Mouse (Mus musculus) thymus, postnatal 36 days (tissue): ENCODE measurements around the gene Zfp131.
A peak's percentile ranks its signal among the peaks of the same experiment; 100 is the strongest.

Experiments used
- DNase-seq, 2 experiments: peaks; one replicate each; pipeline ENCODE4 v3.0.0; 2022; ENCODE audit warnings: mixed read lengths in 2 of 2

The Zfp131 gene

DNA sequence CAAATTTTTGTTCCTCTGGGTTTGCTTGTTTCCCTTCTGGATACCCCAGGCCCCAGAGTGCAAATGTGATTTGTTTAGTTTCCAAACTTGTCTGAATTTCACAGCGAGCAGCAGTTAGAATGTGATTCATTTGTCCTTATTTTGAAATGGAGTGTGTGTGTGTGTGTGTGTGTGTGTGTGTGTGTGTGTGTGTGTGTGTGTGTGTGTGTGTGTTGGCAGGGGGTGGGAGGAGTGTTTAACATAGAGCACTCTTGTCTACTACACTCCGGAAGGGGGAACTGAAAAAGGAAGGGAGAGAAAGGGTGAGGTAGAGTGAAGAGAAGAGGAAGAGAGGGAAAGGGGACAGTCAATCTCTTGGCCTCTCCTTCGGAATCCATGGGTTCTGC is 36.1 kb downstream of the Zfp131 start:
- DNase-seq = no peak

DNA sequence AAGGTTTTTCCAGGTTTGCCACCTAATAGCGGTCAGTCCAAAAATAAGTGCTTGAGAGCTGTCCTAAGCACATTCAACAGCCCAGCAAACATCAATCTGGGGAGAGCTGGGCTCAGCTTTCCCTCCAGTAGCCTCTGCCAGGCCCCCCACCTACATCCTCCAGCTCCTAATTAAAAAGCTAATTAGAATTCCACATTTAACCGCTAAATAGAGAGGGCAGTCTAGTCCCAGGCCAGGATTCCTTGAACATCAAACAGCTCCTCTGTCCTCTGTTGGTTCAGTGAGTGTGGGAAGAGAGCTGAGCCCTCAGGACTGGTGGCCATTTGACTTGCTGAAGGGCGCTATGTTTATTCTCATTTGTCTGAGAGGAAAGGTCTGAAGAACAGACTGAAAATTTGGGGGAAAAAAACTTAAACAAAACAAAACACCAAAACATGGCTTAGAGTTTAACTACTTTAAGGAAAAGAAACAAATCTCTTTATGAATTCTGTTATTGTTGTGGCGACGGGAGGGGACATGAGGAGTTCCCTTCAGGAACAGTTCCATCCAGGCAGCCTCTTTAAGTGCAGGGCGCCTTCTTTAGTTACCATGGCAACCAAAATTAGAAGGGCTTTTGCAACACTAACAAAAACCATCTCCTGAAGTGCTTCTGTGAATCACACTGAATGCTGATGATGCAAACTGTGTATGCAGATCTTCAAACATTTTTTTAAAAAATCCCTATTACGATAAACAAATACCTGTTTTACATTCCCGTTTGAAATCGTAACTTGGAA is 36.6 kb downstream of the Zfp131 start:
- DNase-seq = no peak

DNA sequence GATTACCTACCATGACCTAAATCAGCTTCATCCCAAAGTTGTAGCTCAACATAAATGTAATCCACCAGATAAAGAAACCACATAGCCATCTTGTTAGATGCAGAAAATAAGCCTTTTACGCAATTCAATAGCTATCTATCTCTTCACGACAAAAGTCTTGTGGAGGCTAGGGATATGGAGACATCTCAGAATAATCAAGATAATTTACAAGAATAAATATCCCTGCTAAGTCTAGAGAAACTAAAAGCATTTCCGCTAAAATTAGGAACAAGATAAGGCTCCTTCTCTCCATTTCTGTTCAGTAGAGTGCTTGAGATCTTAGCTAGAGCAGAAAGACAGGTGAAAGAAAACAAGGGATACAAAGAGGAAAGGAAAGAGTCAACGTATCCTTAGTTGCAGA is 43.8 kb downstream of the Zfp131 start:
- DNase-seq = no peak

DNA sequence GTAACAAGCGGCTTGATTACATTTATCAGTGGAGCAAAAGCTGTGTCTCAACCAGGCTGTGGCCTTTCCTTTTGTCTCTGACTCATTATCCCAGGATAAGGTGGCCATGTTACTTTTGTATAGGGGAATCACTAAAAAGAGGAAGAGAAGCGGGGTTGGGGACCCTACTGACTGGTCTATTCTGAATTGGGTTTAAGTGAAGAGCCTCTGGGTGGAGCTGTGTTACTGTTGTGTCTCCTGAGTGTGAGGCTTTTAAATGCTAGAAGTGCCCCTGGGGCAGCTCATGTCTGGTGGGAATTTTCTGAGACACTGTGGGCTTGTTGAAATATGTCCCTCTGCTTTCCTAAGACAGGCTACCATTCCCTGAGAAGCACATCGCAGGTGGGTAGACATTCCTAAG is 47.2 kb downstream of the Zfp131 start:
- peak in 1 of 2 experiments; percentile 30 for DNase-seq

DNA sequence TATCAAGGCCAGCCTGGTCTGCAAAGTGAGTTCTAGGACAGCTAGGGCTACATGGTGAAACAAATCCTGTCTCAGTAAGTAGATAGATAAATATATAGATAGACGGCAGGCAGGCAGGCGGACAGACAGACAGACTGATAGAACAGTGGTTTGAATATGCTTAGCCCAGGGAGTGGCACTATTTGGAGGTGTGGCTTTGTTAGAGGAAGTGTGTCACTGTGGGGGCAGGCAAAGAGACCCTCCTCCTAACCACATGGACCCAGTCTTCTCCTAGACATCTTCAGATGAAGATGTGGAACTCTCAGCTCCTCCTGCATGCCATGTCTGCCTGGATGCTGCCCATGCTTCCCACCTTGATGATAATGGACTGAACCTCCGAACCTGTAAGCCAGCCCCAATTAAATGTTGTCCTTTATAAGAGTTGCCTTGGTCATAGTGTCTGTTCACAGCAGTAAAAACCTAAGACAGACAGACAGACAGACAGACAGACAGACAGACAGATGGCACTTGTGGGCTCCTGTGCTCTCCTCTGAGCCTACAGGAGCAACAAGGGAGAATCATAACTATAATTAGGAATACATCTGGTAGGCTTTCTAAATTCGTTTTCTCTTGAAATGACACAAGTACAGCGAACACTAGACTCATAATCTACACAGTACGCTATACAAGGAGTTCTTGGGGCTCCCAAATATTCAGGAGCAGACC is 47.8 kb downstream of the Zfp131 start:
- DNase-seq = no peak

DNA sequence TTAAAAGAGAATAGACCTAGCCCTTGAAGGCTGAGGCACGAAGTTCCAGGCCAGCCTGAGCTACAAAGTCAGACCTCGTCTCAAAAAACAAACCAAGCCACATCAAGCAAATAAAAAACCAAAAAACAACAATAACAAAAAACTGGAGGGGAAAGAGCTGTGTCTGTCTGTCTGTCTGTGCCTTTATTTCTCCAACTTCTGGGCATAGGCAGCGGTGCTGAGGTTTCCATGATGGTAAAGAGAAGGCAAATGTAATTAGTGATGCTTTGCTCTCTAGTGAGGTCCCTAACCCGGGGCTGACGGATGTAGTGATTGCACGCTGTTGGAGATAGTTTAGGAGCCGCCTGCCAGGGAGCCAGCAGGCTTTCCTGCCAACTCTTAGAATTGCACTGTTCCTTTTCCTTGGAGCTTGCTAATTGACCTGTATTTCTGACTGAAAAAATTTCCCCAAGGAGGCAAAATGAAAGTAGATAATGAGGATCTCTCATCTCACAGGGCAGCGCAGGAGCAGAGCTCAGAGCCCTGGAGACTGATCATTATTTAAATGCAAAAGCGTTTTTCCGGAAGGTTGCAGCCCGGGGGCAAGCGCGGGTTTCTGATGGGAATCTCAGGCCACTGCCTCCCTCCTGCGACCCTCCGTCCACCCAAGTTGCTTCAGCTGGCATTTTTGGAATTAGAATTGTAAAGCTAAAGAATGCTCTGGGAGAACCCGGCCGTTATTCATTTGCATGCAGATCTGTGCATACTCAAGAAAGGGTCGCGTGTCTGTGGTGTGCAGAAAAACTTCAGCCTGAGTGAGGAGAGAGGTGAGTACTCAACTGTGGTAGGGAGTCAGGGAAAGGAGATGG is 49.1 kb downstream of the Zfp131 start:
- no peak for DNase-seq

DNA sequence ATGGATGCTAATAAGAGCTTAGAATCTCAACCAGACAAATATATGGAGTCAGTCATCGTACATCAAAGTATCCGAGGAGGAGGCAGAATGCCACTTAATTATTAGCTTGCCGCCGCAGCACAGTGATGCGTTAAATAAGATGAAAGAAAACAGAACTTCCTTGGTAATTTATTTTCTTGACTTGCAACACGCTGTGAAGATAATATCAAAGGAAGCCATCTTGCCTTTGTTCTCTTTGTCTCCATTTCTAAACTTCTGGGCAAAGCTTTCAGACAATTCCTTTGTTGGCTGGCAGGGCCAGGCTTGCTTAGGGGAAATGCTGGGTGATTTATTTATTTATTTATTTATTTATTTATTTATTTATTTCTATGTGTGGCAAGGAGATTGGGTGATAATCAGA is 59.2 kb downstream of the Zfp131 start:
- no peak for DNase-seq

DNA sequence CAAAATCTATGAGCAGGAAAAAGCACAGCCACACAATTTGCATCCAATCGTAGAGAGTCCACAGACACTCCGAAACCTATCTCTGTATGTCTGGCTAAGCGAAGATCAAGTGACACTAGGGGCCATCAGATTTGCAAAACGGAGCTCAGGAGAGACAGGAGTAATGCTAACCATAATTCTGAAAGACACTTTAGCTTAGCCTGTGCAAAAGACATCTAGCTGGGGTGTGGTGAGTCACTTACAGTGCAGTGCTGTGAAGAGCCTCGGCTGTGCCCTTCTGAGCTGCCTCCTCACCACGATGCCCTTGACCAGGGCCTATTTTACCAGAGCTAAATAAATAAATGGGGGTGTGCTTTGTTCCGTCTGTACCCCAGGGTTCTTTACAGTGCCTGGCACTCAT is 61.3 kb downstream of the Zfp131 start:
- DNase-seq = no peak

DNA sequence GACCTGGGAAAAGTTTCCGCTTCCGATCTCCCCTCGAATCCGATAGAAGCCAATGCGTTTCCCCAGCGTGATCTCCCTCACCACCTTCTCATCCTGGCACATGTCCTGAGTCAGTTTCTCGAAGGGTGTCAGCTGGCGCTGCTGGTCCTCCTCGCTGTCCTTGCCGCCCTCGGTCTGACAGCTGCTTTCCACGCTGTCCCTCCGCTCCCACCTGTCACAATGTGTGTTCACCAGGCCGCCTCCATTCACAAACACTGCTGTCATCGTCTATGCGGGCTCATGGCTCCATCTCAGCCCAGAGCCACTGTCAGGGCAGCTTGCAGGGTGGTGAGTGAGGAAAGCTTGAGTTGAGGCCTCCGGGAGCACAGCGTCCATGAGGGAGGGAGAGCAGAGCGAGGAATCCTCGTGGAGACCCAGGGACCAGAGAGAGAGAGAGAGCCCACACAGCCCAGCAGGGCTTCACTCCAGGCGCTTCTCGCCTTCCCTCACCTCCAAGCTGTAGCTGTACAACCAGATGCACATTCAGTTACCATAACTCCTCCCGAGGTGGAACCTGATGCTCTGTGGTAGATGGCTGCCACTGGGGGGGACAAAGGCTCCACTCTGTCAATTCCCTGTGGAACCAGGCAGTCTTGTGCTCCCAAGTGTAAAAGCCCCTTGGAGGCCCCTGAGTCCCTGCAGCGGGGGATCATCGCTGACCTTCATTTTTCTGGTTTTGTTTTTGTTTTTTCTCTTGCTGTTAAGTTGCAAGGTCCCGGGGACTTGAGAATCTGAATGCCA is 62.9 kb downstream of the Zfp131 start:
- DNase-seq = no peak

DNA sequence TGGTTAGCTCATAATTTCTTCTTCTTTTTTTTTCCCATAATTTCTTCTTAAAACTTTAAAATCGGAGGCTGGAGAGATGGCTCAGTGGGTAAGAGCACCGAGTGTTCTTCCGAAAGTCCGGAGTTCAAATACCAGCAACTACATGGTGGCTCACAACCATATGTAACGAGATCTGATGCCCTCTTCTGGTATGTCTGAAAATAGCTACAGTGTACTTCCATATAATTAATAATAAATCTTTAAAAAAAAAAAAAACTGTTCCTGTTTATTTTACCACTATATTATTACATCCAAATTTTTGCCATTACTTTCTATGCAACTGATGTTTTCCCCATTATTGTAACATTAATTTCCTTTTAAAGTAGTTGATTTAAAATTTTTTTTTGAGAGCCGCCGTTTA is 66.1 kb downstream of the Zfp131 start:
- DNase-seq = no peak

DNA sequence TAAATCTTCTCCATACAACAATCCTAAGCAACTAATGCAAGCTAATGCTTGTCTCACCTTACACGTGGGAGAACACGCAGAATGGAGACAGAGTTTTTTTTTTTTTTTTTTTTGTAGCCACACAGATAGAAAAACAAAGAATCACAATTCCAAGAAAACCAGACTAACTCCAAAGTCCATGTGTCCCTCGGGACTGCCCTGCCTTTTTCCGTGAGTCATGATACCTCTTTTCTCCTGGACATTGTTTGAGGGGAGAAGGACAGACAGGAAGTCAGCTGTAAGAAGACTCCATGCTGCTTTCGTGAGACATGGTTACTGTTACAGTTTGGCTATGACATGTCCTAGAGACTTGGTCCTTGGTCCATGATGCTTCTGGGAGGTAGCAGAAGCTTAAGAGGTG is 67.3 kb downstream of the Zfp131 start:
- DNase-seq = no peak

DNA sequence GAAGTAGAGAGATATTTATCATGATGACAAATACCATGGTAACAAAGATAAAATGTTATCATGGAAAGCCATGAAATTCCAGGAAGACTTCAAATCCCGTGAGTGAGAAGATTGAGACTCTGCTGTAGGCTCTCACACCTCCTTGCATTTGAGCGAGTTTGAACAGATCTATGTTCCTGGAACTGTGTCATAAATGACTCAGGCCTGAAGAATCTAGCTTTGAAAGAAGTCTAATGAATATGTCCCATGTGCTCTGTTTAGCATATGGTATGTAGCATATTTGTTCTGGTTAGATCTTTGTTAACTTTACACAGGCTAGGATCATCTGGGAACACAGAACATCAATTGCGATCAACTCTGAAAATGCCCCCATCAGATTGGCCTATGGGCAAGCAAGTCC is 68.2 kb downstream of the Zfp131 start:
- no peak for DNase-seq

DNA sequence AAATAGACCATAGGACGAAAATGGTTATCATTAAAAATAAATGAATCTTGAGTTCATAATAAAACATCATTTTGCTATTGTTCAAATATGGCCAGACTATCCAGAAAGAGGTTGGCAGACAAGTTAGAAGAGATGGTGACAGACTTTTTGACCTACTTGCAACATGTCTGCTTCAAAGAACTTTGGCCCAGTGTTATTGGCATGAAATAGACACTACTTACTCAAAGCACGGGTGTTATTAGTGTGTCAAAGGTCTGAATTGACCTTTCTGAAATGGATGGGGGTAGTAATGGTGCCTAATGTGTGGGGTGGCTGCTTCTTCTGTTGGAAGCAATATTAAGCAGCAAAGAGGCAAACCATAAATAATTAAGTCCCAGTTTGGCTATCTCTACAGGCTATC is 74.6 kb downstream of the Zfp131 start:
- DNase-seq = no peak
